Mouse (Mus musculus) CH12.LX (cell line): ENCODE measurements around the gene Prmt1.
A peak's percentile ranks its signal among the peaks of the same experiment; 100 is the strongest.

Experiments used
- BHLHE40 ChIP-seq: IDR thresholded peaks from 2 replicates; pipeline ENCODE4 v1.6.1; 2011; ENCODE audit warnings: mild to moderate bottlenecking, low read depth, low read length, improper control_type of control experiment
- CTCF ChIP-seq, 2 experiments: IDR thresholded peaks in 1 of 2; conservative IDR thresholded peaks in 1 of 2; 2 replicates each; pipeline ENCODE4 v1.5.1; 2011 to 2012; ENCODE audit warnings: low read depth in 2 of 2, low read length in 2 of 2, improper control_type of control experiment in 1 of 2, inconsistent platforms in 1 of 2, mild to moderate bottlenecking in 1 of 2, moderate library complexity in 1 of 2
- ELF1 ChIP-seq: IDR thresholded peaks from 2 replicates; pipeline ENCODE4 v1.6.1; 2014; ENCODE audit warnings: low read depth, mild to moderate bottlenecking, inconsistent platforms, low read length, improper control_type of control experiment
- EP300 ChIP-seq: IDR thresholded peaks from 2 replicates; pipeline ENCODE4 v1.6.1; 2011; ENCODE audit warnings: low read length, improper control_type of control experiment
- GABPA ChIP-seq: IDR thresholded peaks from 2 replicates; pipeline ENCODE4 v1.6.1; 2012; ENCODE audit warnings: low read depth, low read length, improper control_type of control experiment, inconsistent platforms; ENCODE audit not compliant: insufficient replicate concordance
- MEF2A ChIP-seq: IDR thresholded peaks from 2 replicates; pipeline ENCODE4 v1.6.1; 2014; ENCODE audit warnings: low read depth, mild to moderate bottlenecking, inconsistent platforms, low read length, improper control_type of control experiment, borderline replicate concordance
- NELFE ChIP-seq: IDR thresholded peaks from 2 replicates; pipeline ENCODE4 v1.6.1; 2011; ENCODE audit warnings: low read depth, low read length, improper control_type of control experiment
- POLR2A ChIP-seq: IDR thresholded peaks from 2 replicates; pipeline ENCODE4 v1.6.1; 2011; ENCODE audit warnings: low read depth, mild to moderate bottlenecking, improper control_type of control experiment, low read length
- POLR2AphosphoS2 ChIP-seq: IDR thresholded peaks from 2 replicates; pipeline ENCODE4 v1.6.1; 2011; ENCODE audit warnings: low read depth, low read length, improper control_type of control experiment
- USF1 ChIP-seq: IDR thresholded peaks from 2 replicates; pipeline ENCODE4 v1.6.1; 2014; ENCODE audit warnings: low read depth, mild to moderate bottlenecking, inconsistent platforms, low read length, improper control_type of control experiment
- ZMIZ1 ChIP-seq: IDR thresholded peaks from 2 replicates; pipeline ENCODE4 v1.6.1; 2012; ENCODE audit warnings: low read depth, mild to moderate bottlenecking, inconsistent platforms, low read length, improper control_type of control experiment

DNA sequence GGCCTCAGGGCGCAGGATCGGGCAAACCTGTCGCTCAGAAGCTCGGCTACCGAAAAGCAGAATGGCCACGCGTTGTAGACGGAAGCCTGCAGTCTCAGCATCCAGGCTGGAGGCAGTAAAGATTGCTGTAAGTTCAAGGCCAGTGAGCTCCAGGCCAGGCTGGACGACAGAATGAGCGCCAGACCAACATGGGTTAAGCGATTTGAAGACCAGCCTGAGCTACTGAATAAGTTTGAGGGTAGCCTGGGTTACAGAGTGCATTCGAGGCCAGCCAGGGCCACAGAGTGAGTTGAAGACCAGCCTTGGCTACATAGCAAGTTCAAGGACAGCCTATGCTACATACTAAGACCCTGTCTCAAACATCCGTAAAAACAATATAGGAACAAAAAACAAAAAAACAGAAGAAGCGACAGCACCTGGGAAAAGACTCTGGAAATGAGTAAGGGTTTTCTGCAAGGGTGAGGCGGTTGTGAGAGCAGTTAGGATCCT lies 11.6 kb upstream of the Prmt1 start:
- TF ChIP-seq NELFE (no peak), POLR2AphosphoS2 (peak; percentile 71; the same call in 1 of the 2 replicates), EP300 (no peak), MEF2A (no peak), CTCF (conservative IDR thresholded peaks at IDR 0.05 in 1 of 2, IDR thresholded peaks at IDR 0.05 in 1 of 2; ENCODE audit: low read depth in 2 of 2, low read length in 2 of 2) (no peak), ELF1 (no peak), ZMIZ1 (no peak), POLR2A (no peak), BHLHE40 (no peak), GABPA (no peak), USF1 (no peak)
